Mouse (Mus musculus) lung, adult 2 months (tissue): ENCODE results near the gene Actl7b.

Source experiments
- CTCF ChIP-seq: fragments of 200-500 bp; IDR thresholded peaks from 2 replicates; pipeline ENCODE4 v1.5.1; 2011; ENCODE audit warnings: mild to moderate bottlenecking, low read length, control low read depth; ENCODE audit not compliant: insufficient read depth
- POLR2A ChIP-seq: fragments of 200-500 bp; IDR thresholded peaks from 2 replicates; pipeline ENCODE4 v1.6.1; 2011; ENCODE audit warnings: low read depth, mild to moderate bottlenecking, control low read depth, low read length, borderline replicate concordance; ENCODE audit errors: extremely low read depth

DNA sequence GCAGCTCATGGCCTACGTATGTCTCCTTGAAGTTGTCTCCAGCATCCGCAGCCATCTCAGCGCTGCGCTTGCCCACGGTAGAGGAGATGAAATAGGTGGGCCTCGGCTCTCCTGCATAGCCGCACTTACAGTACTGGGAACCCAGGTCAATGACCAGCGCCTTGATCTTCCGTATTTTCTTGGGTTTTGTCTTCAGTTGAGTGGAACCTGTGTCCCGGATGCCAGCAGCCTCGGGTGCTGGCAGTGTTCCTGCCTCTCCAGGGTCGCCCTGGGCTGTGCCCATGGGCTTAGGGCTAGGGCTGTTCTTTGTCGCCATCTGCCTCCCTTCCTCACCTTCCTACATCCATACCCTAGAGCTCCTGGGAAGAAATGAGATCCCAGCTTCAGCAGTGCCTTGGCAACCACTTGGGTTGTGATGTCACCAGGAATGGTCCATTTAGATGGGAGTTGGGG, at the start of gene Actl7b:
- TF ChIP-seq CTCF (no peak), POLR2A (no peak)
